Mouse (Mus musculus) megakaryocyte, embryonic 14.5 days (primary cell): ENCODE results near the gene Dpy19l3. TPM values are rescaled to one million over a fixed set of nuclear protein-coding genes. Genes with fewer than 3 reads are reported as not detected.
A peak's percentile ranks its signal among the peaks of the same experiment; 100 is the strongest.

Source experiments
- H3K27me3 ChIP-seq: replicated peaks from 2 replicates; pipeline ENCODE3; 2012; ENCODE audit warnings: inconsistent platforms
- H3K36me3 ChIP-seq: replicated peaks from 2 replicates; pipeline ENCODE3; 2012; ENCODE audit warnings: low read length, inconsistent platforms, mixed read lengths
- H3K4me1 ChIP-seq: 2 replicates; pipeline ENCODE4 v1.6.1; 2012; ENCODE audit warnings: inconsistent platforms
- H3K4me3 ChIP-seq: replicated peaks from 2 replicates; pipeline ENCODE3; 2012; ENCODE audit warnings: moderate library complexity, mild to moderate bottlenecking, inconsistent platforms
- H3K9me3 ChIP-seq: 2 replicates; pipeline ENCODE4 v1.6.1; 2012; ENCODE audit warnings: inconsistent platforms
- FLI1 ChIP-seq: IDR thresholded peaks from 2 replicates; pipeline ENCODE4 v1.6.1; 2012; ENCODE audit warnings: low read length, inconsistent platforms, mixed read lengths
- GATA1 ChIP-seq: IDR thresholded peaks from 3 replicates; pipeline ENCODE4 v1.6.1; 2012; ENCODE audit warnings: mixed read lengths, low read length, inconsistent platforms, borderline replicate concordance
- polyA plus RNA-seq: library from polyadenylated mRNA; stranded (reverse); fragments of >175 nt; gene quantifications from 2 replicates; pipeline ENCODE4 v1.2.3, GENCODE M21; 2012; ENCODE audit warnings: low replicate concordance; ENCODE audit not compliant: insufficient read depth

The Dpy19l3 gene
- polyA plus RNA-seq, 1 experiment: 5.1 TPM

DNA sequence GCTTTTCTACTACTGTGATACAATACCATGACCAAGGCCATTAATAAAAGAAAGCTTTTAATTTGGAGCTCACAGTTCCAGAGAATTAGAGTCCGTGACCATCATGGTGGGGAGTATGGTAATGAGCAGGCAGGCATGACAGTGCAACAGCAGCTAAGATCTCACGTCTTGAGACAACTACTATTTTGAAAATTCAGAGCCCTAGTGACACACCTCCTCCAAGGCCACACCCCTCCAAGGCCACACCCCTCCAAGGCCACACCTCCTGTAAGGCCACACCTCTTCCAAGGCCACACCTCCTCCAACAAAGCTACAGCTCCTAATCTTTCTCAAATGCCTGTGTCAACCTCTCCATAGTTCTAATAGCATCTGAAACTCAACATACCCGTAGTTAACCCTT lies 105.2 kb downstream of the Dpy19l3 start:
- Histone ChIP-seq H3K27me3 (peaks cover 3% of the 10 kb centered on the region), H3K9me3 (peaks cover 23% of the 10 kb centered on the region), H3K4me1 (peaks cover 27% of the 10 kb centered on the region), H3K36me3 (peaks cover 18% of the 10 kb centered on the region), H3K4me3 (no peak overlapping the region)
- TF ChIP-seq FLI1 (no peak), GATA1 (no peak)

GRCm38 (mm10) chr7:35648239-35649069 lies 105.8 kb downstream of the Dpy19l3 start:
- H3K4me1 ChIP-seq: peaks cover 27% of the 10 kb centered on the region
- H3K27me3 ChIP-seq: peaks cover 2% of the 10 kb centered on the region
- H3K4me3 ChIP-seq: no peak overlapping the region
- H3K36me3 ChIP-seq: peaks cover 24% of the 10 kb centered on the region
- TF ChIP-seq GATA1 (no peak), FLI1 (no peak)
- H3K9me3 ChIP-seq: peaks cover 23% of the 10 kb centered on the region

DNA sequence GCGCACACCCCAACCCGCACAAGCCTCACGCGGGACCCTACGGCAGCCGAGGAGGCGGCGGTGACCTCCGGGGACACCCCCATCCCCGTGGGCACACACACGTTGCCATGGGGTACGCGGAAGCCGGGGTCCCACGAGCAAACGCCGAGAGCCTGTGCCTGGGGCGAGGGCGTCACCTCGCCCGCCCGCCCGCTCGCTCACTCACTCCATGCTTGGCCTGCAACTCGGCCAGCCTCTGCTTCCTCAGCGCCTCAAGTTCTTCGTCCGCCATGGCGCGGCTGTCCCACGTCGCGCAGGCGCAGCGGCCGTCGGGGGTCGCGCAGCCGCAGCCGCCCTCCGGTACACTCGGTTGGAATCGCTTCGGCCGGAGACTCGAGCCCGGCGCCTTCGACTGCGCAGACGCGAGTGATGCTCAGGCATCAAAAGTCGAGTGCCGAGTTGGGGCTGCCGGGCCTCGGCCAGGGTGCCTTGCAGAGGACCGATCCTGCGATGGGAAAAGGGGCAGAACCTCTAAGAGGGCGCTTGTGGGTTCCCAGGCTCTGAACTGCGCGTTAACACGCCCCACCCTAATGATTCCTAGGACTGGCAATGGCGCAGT lies 107.1 kb downstream of the Dpy19l3 start, which contains the start of gene Pdcd5:
TSS of gene Pdcd5 (minus strand) at position 421 of the 598 bp plus-strand sequence.
- Histone ChIP-seq H3K27me3 (peaks cover 2% of the 10 kb centered on the region), H3K4me3 (peak within 1 kb of the TSS; percentile 98), H3K36me3 (peaks cover 36% of the 10 kb centered on the region), H3K9me3 (peaks cover 23% of the 10 kb centered on the region), H3K4me1 (peaks cover 27% of the 10 kb centered on the region)
- TF ChIP-seq GATA1 (no peak), FLI1 (no peak)

- H3K36me3 ChIP-seq: peaks cover 42% of the 10 kb centered on the region
- H3K9me3 ChIP-seq: peaks cover 17% of the 10 kb centered on the region
- TF ChIP-seq FLI1: no peak
- no peak for TF ChIP-seq GATA1
- H3K4me1 ChIP-seq: peaks cover 27% of the 10 kb centered on the region
- peaks cover 2% of the 10 kb centered on the region for H3K27me3 ChIP-seq
- peak overlapping the region; percentile 98 for H3K4me3 ChIP-seq
Observed at GRCm38 (mm10) chr7:35646317-35647081, 107.8 kb downstream of the Dpy19l3 start.

DNA sequence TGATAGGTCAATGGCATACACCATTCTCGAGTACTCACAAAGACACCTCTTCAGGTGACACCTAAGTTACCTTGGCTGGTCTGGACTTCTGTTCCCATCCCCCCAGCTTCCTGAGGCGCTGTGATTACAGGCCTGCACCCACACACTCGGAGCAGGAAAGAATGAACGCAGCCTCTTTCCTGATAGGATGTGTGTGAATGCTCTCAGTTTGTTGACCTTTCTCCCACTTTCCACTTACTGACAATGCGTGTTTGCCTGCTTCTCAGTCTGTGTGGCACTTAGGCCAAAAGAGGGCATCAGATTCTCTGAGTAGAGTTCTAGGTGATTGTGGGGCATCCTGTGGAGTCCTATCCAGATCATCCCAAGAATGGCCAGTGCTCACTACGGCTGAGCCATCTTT lies 114.2 kb downstream of the Dpy19l3 start:
- no peak overlapping the region for H3K4me3 ChIP-seq
- H3K4me1 ChIP-seq: peaks cover 5% of the 10 kb centered on the region
- peaks cover 95% of the 10 kb centered on the region for H3K36me3 ChIP-seq
- no peak for TF ChIP-seq FLI1
- no peaks in the 10 kb centered on the region for H3K27me3 ChIP-seq
- H3K9me3 ChIP-seq: no peaks in the 10 kb centered on the region

GRCm38 (mm10) chr7:35636874-35637273 lies 117.4 kb downstream of the Dpy19l3 start:
- no peak overlapping the region for H3K4me3 ChIP-seq
- peaks cover 90% of the 10 kb centered on the region for H3K36me3 ChIP-seq

DNA sequence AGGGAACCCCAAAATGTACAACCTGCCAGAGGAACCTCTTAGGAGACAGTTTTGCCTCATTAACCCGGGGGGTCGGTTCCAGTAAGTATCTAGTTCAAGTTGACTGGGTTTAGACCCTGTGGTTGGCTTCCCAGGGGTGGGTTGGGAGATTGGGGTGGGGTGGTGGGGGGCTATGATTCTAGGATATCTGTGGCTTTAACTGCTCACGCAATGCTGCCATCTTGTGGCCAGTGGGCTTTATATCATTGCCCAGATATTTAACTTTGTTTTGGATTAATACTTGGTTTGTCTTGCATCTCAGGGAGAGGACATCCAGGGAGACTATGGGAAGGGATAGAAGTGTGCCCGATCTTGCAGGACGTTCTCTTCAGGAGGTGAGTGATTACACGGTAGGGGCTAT lies 118.0 kb downstream of the Dpy19l3 start:
- H3K27me3 ChIP-seq: no peaks in the 10 kb centered on the region
- peaks cover 5% of the 10 kb centered on the region for H3K4me1 ChIP-seq
- peaks cover 5% of the 10 kb centered on the region; the same call in 1 of the 2 replicates for H3K9me3 ChIP-seq
- H3K4me3 ChIP-seq: no peak overlapping the region
- TF ChIP-seq GATA1: no peak
- TF ChIP-seq FLI1: no peak
- H3K36me3 ChIP-seq: peaks cover 90% of the 10 kb centered on the region

More at GRCm38 (mm10) chr7:35636874-35637273, 117.4 kb downstream of the Dpy19l3 start:
- TF ChIP-seq FLI1 (no peak), GATA1 (no peak)
- Histone ChIP-seq H3K9me3 (peaks cover 5% of the 10 kb centered on the region; the same call in 1 of the 2 replicates), H3K27me3 (no peaks in the 10 kb centered on the region), H3K4me1 (peaks cover 5% of the 10 kb centered on the region)

Other genes starting within 250 kb of the Dpy19l3 start
- 0.12 TPM in 1 of 2 replicates, not detected in the other for gene Tdrd12, start 216.7 kb downstream of the Dpy19l3 start, polyA plus RNA-seq
- gene Nudt19, start 198.2 kb downstream of the Dpy19l3 start, polyA plus RNA-seq: 5.3 and 9.6 TPM in 2 replicates
- gene Rgs9bp, start 168.9 kb downstream of the Dpy19l3 start, polyA plus RNA-seq: 0.03 TPM in 1 of 2 replicates, not detected in the other
- 8.0 and 33.7 TPM in 2 replicates for gene Ankrd27, start 168.2 kb downstream of the Dpy19l3 start, polyA plus RNA-seq
- gene Pdcd5, start 106.9 kb downstream of the Dpy19l3 start, polyA plus RNA-seq: 29.5 and 220 TPM in 2 replicates
- 0.76 and 2.4 TPM in 2 replicates for gene Zfp507, start 48.5 kb upstream of the Dpy19l3 start, polyA plus RNA-seq